Mouse (Mus musculus): Measurements from ENCODE around the gene Bicra. TPM values are rescaled to one million over a fixed set of nuclear protein-coding genes. Genes with fewer than 3 reads are reported as not detected.

Bicra gene
- polyA plus RNA-seq, 1 experiment = 6.1 TPM

- Histone ChIP-seq H3K27ac (replicated peaks; ENCODE audit: low read depth, low read length) (peak overlapping the region; percentile 99), H3K4me3 (ENCODE audit: insufficient read depth, low read depth, low read length) (peak overlapping the region; percentile 44; the same call in 1 of the 2 replicates), H3K4me1 (ENCODE audit: control insufficient read depth, insufficient read depth, insufficient read length, low read length) (peaks cover 24% of the 10 kb centered on the region)
Measured at GRCm38 (mm10) chr7:15954978-15955443, 92.7 kb downstream of the Bicra start.

- Histone ChIP-seq H3K27ac (replicated peaks; ENCODE audit: low read depth, low read length) (peak overlapping the region; percentile 67), H3K4me1 (ENCODE audit: control insufficient read depth, insufficient read depth, insufficient read length, low read length) (peaks cover 27% of the 10 kb centered on the region), H3K4me3 (ENCODE audit: insufficient read depth, low read depth, low read length) (0 out of 2 replicates have a peak overlapping the region, but pooled peaks have one; percentile 0)
Measured at GRCm38 (mm10) chr7:15954436-15954835, 93.3 kb downstream of the Bicra start.

- Histone ChIP-seq H3K4me3 (ENCODE audit: insufficient read depth, low read depth, low read length) (no peak overlapping the region), H3K4me1 (ENCODE audit: control insufficient read depth, insufficient read depth, insufficient read length, low read length) (peaks cover 32% of the 10 kb centered on the region), H3K27ac (replicated peaks; ENCODE audit: low read depth, low read length) (peak overlapping the region; percentile 57)
Measured at GRCm38 (mm10) chr7:15953307-15954074, 94.2 kb downstream of the Bicra start.

GRCm38 (mm10) chr7:15952416-15952815 is 95.3 kb downstream of the Bicra start:
- no peak overlapping the region for H3K4me3 ChIP-seq (ENCODE audit: insufficient read depth, low read depth, low read length)
- H3K27ac ChIP-seq (replicated peaks; ENCODE audit: low read depth, low read length) = 0 out of 2 replicates have a peak overlapping the region, but pooled peaks have one; percentile 30
- peaks cover 33% of the 10 kb centered on the region for H3K4me1 ChIP-seq (ENCODE audit: control insufficient read depth, insufficient read depth, insufficient read length, low read length)

- H3K4me1 ChIP-seq (ENCODE audit: control insufficient read depth, insufficient read depth, insufficient read length, low read length) = peaks cover 24% of the 10 kb centered on the region
- no peak overlapping the region for H3K4me3 ChIP-seq (ENCODE audit: insufficient read depth, low read depth, low read length)
- H3K27ac ChIP-seq (replicated peaks; ENCODE audit: low read depth, low read length) = peak overlapping the region; percentile 89
Measured at GRCm38 (mm10) chr7:15950008-15950407, 97.7 kb downstream of the Bicra start.

- Histone ChIP-seq H3K4me1 (ENCODE audit: control insufficient read depth, insufficient read depth, insufficient read length, low read length) (peaks cover 26% of the 10 kb centered on the region), H3K27ac (replicated peaks; ENCODE audit: low read depth, low read length) (peak overlapping the region; percentile 89), H3K4me3 (ENCODE audit: insufficient read depth, low read depth, low read length) (no peak overlapping the region)
Measured at GRCm38 (mm10) chr7:15949216-15949790, 98.4 kb downstream of the Bicra start.

- peaks cover 26% of the 10 kb centered on the region for H3K4me1 ChIP-seq (ENCODE audit: control insufficient read depth, insufficient read depth, insufficient read length, low read length)
- peak overlapping the region; percentile 24 for H3K4me3 ChIP-seq (ENCODE audit: insufficient read depth, low read depth, low read length)
- H3K27ac ChIP-seq (replicated peaks; ENCODE audit: low read depth, low read length) = peak overlapping the region; percentile 72
Measured at GRCm38 (mm10) chr7:15948381-15948941, 99.3 kb downstream of the Bicra start.

- H3K27ac ChIP-seq (replicated peaks; ENCODE audit: low read depth, low read length) = peak overlapping the region; percentile 99
- H3K4me3 ChIP-seq (ENCODE audit: insufficient read depth, low read depth, low read length) = no peak overlapping the region
- peaks cover 26% of the 10 kb centered on the region for H3K4me1 ChIP-seq (ENCODE audit: control insufficient read depth, insufficient read depth, insufficient read length, low read length)
Measured at GRCm38 (mm10) chr7:15947653-15948260, 100.0 kb downstream of the Bicra start.

- Histone ChIP-seq H3K4me3 (ENCODE audit: insufficient read depth, low read depth, low read length) (peak within 1 kb of the TSS; percentile 91), H3K27ac (replicated peaks; ENCODE audit: low read depth, low read length) (peak within 1 kb of the TSS; percentile 99), H3K4me1 (ENCODE audit: control insufficient read depth, insufficient read depth, insufficient read length, low read length) (peaks cover 26% of the 10 kb centered on the region)
Measured at GRCm38 (mm10) chr7:15945721-15946536, 101.8 kb downstream of the Bicra start, which contains the start of gene Nop53. TSS of gene Nop53 (minus strand) at chr7:15946074.

- Histone ChIP-seq H3K27ac (replicated peaks; ENCODE audit: low read depth, low read length) (peak overlapping the region; percentile 56), H3K4me3 (ENCODE audit: insufficient read depth, low read depth, low read length) (peak overlapping the region; percentile 91), H3K4me1 (ENCODE audit: control insufficient read depth, insufficient read depth, insufficient read length, low read length) (peaks cover 24% of the 10 kb centered on the region)
Measured at GRCm38 (mm10) chr7:15945211-15945610, 102.5 kb downstream of the Bicra start.

GRCm38 (mm10) chr7:15944311-15944710 is 103.4 kb downstream of the Bicra start:
- Histone ChIP-seq H3K27ac (replicated peaks; ENCODE audit: low read depth, low read length) (no peak overlapping the region), H3K4me3 (ENCODE audit: insufficient read depth, low read depth, low read length) (no peak overlapping the region), H3K4me1 (ENCODE audit: control insufficient read depth, insufficient read depth, insufficient read length, low read length) (peaks cover 15% of the 10 kb centered on the region)

GRCm38 (mm10) chr7:15938621-15939020 is 109.1 kb downstream of the Bicra start:
- Histone ChIP-seq H3K27ac (replicated peaks; ENCODE audit: low read depth, low read length) (no peak overlapping the region), H3K4me3 (ENCODE audit: insufficient read depth, low read depth, low read length) (no peak overlapping the region), H3K4me1 (ENCODE audit: control insufficient read depth, insufficient read depth, insufficient read length, low read length) (peaks cover 4% of the 10 kb centered on the region; the same call in 1 of the 2 replicates)

GRCm38 (mm10) chr7:15937491-15937890 is 110.2 kb downstream of the Bicra start:
- H3K27ac ChIP-seq (replicated peaks; ENCODE audit: low read depth, low read length) = no peak overlapping the region
- H3K4me1 ChIP-seq (ENCODE audit: control insufficient read depth, insufficient read depth, insufficient read length, low read length) = peaks cover 4% of the 10 kb centered on the region; the same call in 1 of the 2 replicates

More at GRCm38 (mm10) chr7:15937491-15937890, 110.2 kb downstream of the Bicra start:
- no peak overlapping the region for H3K4me3 ChIP-seq (ENCODE audit: insufficient read depth, low read depth, low read length)

Data from brown adipose tissue, adult 24 weeks (tissue).